Mouse (Mus musculus) heart, embryonic 11.5 days (tissue): ENCODE measurements at regions not wholly inside any gene's neighbourhood (a gene's known extent, or its start where the extent isn't known, plus 50 kb on each side); places are given as distances from the start of the nearest gene placed in this dataset. TPM values are rescaled to one million over a fixed set of nuclear protein-coding genes. Genes with fewer than 3 reads are reported as not detected.
"Not testable (repeated sequence)": the region's sequence is repeated elsewhere in the genome, so short reads cannot be mapped to it uniquely, and the experiment has no call there.

Source experiments
- ATAC-seq: fragments of 200-750 bp; cut with Nextera tagmentation; replicated peaks from 2 replicates; pipeline ENCODE4 v1.8.0; 2017; ENCODE audit warnings: moderate library complexity; ENCODE audit not compliant: insufficient number of reproducible peaks, low FRiP score, low TSS enrichment
- H3K27ac ChIP-seq: fragments of 300-500 bp; sonication (generic); 2 replicates; pipeline ENCODE4 v1.5.1; 2014; ENCODE audit warnings: mild to moderate bottlenecking, low read depth, low read length
- H3K27me3 ChIP-seq: fragments of 300-500 bp; sonication (generic); 2 replicates; pipeline ENCODE4 v1.6.1; 2014; ENCODE audit warnings: mild to moderate bottlenecking, low read length, mixed read lengths; ENCODE audit not compliant: control insufficient read depth, insufficient read depth
- H3K36me3 ChIP-seq: fragments of 300-500 bp; sonication (generic); 2 replicates; pipeline ENCODE4 v1.6.1; 2014; ENCODE audit warnings: mild to moderate bottlenecking, low read length, moderate library complexity, mixed read lengths; ENCODE audit not compliant: control insufficient read depth, insufficient read depth
- H3K4me1 ChIP-seq: fragments of 300-500 bp; sonication (generic); 2 replicates; pipeline ENCODE4 v1.6.1; 2014; ENCODE audit warnings: low read length; ENCODE audit not compliant: control insufficient read depth, insufficient read depth
- H3K4me2 ChIP-seq: fragments of 300-500 bp; sonication (generic); 2 replicates; pipeline ENCODE4 v1.6.1; 2014; ENCODE audit warnings: mild to moderate bottlenecking, moderate library complexity
- H3K4me3 ChIP-seq: fragments of 300-500 bp; sonication (generic); 2 replicates; pipeline ENCODE4 v1.5.1; 2014; ENCODE audit warnings: low read depth, low read length
- H3K9ac ChIP-seq: fragments of 300-500 bp; sonication (generic); 2 replicates; pipeline ENCODE4 v1.6.1; 2014; ENCODE audit warnings: mild to moderate bottlenecking, low read depth, low read length, moderate library complexity
- H3K9me3 ChIP-seq: fragments of 300-500 bp; sonication (generic); replicated peaks from 2 replicates; pipeline ENCODE4 v1.6.1; 2016; ENCODE audit warnings: low read length; ENCODE audit not compliant: control insufficient read depth
- WGBS: fragments of 180-500 bp; shearing (Covaris S2); extraction: QIAGEN DNeasy Blood & Tissue Kit; methylation state at CpG from one replicate; pipeline ENCODE4 v1.1.7; 2014; ENCODE audit not compliant: insufficient replicate concordance; 5-methylcytosine and 5-hydroxymethylcytosine counted together
- microRNA-seq: library from miRNA; unstranded; fragments of <30 nt; microRNA quantifications from one replicate; pipeline ENCODE4, GENCODE M21; 2016; ENCODE audit warnings: borderline number of aligned reads

- H3K36me3 ChIP-seq: no peaks in the 10 kb centered on the region
- no peak overlapping the region for H3K27ac ChIP-seq
- no peaks in the 10 kb centered on the region for H3K4me1 ChIP-seq
- no peaks in the 10 kb centered on the region for H3K9me3 ChIP-seq
- ATAC-seq: no peak
- no peaks in the 10 kb centered on the region for H3K27me3 ChIP-seq
- 64% methylated on average over 1 of the region's 1 CpGs for WGBS
- H3K4me3 ChIP-seq: no peak overlapping the region
- no peak overlapping the region for H3K4me2 ChIP-seq
- no peak overlapping the region for H3K9ac ChIP-seq
Observed at GRCm38 (mm10) chr11:16670282-16670681, 81.7 kb upstream of the Egfr start.

GRCm38 (mm10) chr11:16675951-16676350 is 76.1 kb upstream of the Egfr start:
- H3K9ac ChIP-seq, H3K4me3 ChIP-seq, H3K9me3 ChIP-seq, H3K27ac ChIP-seq, H3K36me3 ChIP-seq, H3K27me3 ChIP-seq, H3K4me2 ChIP-seq, H3K4me1 ChIP-seq, ATAC-seq: not testable (repeated sequence)
- WGBS: 15% methylated on average over 1 of the region's 1 CpGs

- Histone ChIP-seq H3K27me3 (no peaks in the 10 kb centered on the region), H3K4me1 (no peaks in the 10 kb centered on the region), H3K36me3 (no peaks in the 10 kb centered on the region), H3K4me3 (no peak overlapping the region), H3K4me2 (no peak overlapping the region), H3K27ac (no peak overlapping the region), H3K9me3 (no peaks in the 10 kb centered on the region), H3K9ac (no peak overlapping the region)
- no peak for ATAC-seq
- whole genome bisulfite sequencing: 81% methylated on average over 1 of the region's 1 CpGs
Observed at GRCm38 (mm10) chr11:16683538-16683937, 68.5 kb upstream of the Egfr start.

- no peaks in the 10 kb centered on the region for H3K9me3 ChIP-seq
- no peak overlapping the region for H3K9ac ChIP-seq
- 63% methylated on average over 1 of the region's 1 CpGs for WGBS
- no peaks in the 10 kb centered on the region for H3K27me3 ChIP-seq
- H3K4me2 ChIP-seq: no peak overlapping the region
- no peak overlapping the region for H3K4me3 ChIP-seq
- no peaks in the 10 kb centered on the region for H3K36me3 ChIP-seq
- H3K4me1 ChIP-seq: no peaks in the 10 kb centered on the region
- no peak overlapping the region for H3K27ac ChIP-seq
- no peak for ATAC-seq
Observed at GRCm38 (mm10) chr11:16695596-16695995, 56.4 kb upstream of the Egfr start.

GRCm38 (mm10) chr11:16696787-16697186 is 55.2 kb upstream of the Egfr start:
- Histone ChIP-seq H3K27me3 (no peaks in the 10 kb centered on the region), H3K4me2 (no peak overlapping the region), H3K27ac (no peak overlapping the region), H3K9me3 (no peaks in the 10 kb centered on the region), H3K36me3 (no peaks in the 10 kb centered on the region), H3K9ac (no peak overlapping the region), H3K4me3 (no peak overlapping the region), H3K4me1 (no peaks in the 10 kb centered on the region)
- 57% methylated on average over 2 of the region's 2 CpGs for WGBS
- ATAC-seq: no peak

- Histone ChIP-seq H3K27me3 (no peaks in the 10 kb centered on the region), H3K36me3 (no peaks in the 10 kb centered on the region), H3K4me3 (no peak overlapping the region), H3K27ac (no peak overlapping the region), H3K9me3 (no peaks in the 10 kb centered on the region), H3K4me1 (no peaks in the 10 kb centered on the region), H3K4me2 (no peak overlapping the region), H3K9ac (no peak overlapping the region)
- WGBS: 83% methylated on average over 4 of the region's 4 CpGs
- no peak for ATAC-seq
Observed at GRCm38 (mm10) chr11:16701826-16702225, 50.2 kb upstream of the Egfr start.

Small RNA genes in the stretch of these regions (microRNA-seq; reads per million reads assigned to microRNA genes)
- not detected for gene Gm24714
